Mouse (Mus musculus) heart, adult 11 months (tissue): ENCODE results near the gene Gm10203.
"Not testable (repeated sequence)": the region's sequence is repeated elsewhere in the genome, so short reads cannot be mapped to it uniquely, and the experiment has no call there.

ENCODE experiments used
- DNase-seq: peaks from one replicate; pipeline ENCODE4 v3.0.0; 2022

Gene Gm10203

GRCm38 (mm10) chr6:149129870-149130269, at the start of gene Gm10203:
Gm10203 (plus strand) TSS chr6:149130170.
- DNase-seq = not testable (repeated sequence)

GRCm38 (mm10) chr6:149092406-149092805, 37.6 kb upstream of the Gm10203 start:
- DNase-seq = no peak

GRCm38 (mm10) chr6:149093465-149093864, 36.5 kb upstream of the Gm10203 start:
- DNase-seq = peak; percentile 96

GRCm38 (mm10) chr6:149094555-149094954, 35.4 kb upstream of the Gm10203 start:
- DNase-seq = no peak

DNA sequence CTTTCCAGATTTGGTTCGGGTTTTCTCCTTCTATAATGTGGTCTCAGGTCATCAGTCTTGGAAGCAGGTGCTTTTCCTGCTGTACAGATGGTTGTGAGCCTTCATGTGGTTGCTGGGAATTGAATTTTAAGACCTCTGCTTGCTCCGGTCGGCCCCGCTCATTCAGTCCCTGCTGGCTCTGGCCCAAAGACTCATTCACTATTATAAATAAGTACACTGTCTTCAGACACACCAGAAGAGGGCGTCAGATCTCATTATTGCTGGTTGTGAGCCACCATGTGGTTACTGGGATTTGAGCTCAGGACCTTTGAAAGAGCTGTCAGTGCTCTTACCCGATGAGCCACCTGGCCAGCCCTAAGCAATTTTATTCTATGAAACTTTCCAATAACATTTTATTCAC, 34.6 kb upstream of the Gm10203 start:
- DNase-seq = peak; percentile 84

- no peak for DNase-seq
Observed at GRCm38 (mm10) chr6:149096233-149096632, 33.7 kb upstream of the Gm10203 start.

GRCm38 (mm10) chr6:149097276-149097675, 32.7 kb upstream of the Gm10203 start:
- DNase-seq = peak; percentile 35

DNA sequence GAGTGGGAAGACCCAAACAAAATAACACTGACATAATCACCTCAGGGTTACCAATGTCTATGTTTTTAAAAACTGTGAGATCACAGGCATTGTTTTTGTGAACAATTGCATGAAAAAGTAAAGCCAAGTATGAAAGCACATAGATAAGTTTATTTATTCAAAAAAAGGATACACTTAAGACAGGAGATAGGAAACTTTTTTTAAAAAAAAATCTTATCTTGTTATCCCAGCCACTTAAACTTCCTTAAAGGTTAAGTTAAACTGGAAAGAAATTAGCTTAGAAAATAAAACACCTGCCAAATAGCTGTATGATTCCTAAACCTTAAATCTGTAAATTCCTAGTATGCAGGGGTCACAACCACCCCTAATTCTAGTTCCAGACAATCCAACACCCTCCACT, 31.0 kb upstream of the Gm10203 start:
- DNase-seq = peak; percentile 22

DNA sequence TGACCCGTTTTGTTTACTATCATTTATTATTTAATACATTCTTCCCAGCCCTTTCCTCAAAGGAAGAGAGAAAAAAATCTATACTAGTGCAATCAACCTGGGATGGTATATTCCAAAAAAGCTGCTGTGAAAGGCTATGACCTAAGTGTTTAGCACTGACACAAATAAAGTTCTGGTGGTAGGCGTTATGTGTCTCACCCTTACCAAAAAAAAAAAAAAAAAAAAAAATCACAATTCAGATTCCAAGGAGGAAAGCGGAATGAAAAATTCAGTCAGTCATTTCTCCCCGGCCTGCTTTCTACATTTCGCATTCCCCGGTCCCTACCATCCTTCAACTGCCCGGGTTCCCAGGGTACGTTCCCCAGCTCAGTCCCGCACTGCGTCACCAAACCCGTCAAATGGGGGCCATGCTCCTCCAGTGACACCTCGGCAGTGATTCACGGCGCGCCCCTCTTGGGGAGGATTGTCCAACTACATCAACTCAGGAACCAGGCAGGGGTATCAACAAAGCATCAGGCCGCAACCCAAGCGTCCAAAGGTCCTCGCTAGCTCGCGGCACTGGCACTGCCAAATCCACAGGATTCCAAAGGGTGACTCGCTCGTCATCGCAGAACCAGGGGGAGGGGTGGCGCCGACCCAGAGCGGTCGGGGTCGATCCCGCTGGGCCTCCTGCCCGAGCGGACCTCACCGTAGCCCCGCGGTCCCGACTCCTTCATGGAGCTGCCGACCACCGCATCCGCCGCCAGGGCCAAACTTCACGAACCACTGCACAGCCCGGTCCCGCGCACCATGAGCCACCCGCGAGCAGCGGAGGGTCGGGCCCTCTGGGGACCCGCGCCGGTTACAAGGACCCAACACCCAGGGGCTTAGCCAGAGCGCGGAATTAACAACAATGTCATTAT, 29.5 kb upstream of the Gm10203 start:
- DNase-seq = peak; percentile 97

- DNase-seq = peak; percentile 99
Observed at GRCm38 (mm10) chr6:149101076-149101942, 28.7 kb upstream of the Gm10203 start, which contains the start of gene Dennd5b. Dennd5b (minus strand) TSS chr6:149101680.

GRCm38 (mm10) chr6:149101943-149102243, 28.1 kb upstream of the Gm10203 start:
- DNase-seq = no peak

DNA sequence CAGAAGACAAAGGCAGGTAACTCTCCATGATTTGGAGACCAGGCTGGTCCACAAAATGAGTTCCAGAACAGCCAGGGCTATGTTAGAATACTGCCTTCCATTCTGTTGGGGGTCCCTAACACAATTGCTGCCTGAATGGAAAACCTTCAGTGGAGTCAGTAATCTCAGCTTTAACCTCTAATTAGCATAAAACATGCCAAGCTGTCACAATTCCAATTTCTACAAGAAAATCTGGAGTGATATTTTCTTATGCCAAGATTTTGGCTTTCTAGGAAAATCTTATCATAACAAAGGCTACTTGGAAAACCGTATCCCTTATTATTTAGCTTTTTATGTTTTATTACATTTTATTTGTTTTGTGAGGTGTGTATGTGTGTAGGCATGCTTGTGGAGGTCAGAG, 26.5 kb upstream of the Gm10203 start:
- no peak for DNase-seq

GRCm38 (mm10) chr6:149107615-149108014, 22.4 kb upstream of the Gm10203 start:
- DNase-seq = peak; percentile 37

DNA sequence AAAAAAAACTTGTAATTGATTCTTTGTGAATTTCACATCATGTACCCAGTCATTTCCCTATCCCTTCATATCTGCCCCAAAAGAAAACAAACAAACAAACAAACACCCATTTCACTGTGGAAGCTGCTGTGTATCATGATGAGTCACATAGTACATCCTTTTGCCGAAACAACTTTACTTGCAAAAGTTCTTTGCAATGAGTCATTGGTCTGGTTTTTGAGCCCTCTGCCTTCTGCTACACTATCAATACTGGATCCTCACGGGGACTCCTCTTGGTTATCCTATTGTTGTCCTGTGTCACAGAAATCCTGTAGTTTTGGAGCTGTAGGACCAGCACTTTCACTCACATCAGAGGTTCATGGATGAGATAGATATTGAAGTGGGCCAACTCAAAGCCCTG, 21.1 kb upstream of the Gm10203 start:
- no peak for DNase-seq

- DNase-seq = peak; percentile 25
Observed at GRCm38 (mm10) chr6:149116992-149117391, 13.0 kb upstream of the Gm10203 start.

- peak; percentile 96 for DNase-seq
Observed at GRCm38 (mm10) chr6:149118935-149119334, 11.0 kb upstream of the Gm10203 start.

GRCm38 (mm10) chr6:149119853-149120252, 10.1 kb upstream of the Gm10203 start:
- DNase-seq = peak; percentile 93

GRCm38 (mm10) chr6:149123042-149123441, 6.9 kb upstream of the Gm10203 start:
- peak; percentile 61 for DNase-seq

GRCm38 (mm10) chr6:149126675-149127074, 3.3 kb upstream of the Gm10203 start:
- peak; percentile 90 for DNase-seq

DNA sequence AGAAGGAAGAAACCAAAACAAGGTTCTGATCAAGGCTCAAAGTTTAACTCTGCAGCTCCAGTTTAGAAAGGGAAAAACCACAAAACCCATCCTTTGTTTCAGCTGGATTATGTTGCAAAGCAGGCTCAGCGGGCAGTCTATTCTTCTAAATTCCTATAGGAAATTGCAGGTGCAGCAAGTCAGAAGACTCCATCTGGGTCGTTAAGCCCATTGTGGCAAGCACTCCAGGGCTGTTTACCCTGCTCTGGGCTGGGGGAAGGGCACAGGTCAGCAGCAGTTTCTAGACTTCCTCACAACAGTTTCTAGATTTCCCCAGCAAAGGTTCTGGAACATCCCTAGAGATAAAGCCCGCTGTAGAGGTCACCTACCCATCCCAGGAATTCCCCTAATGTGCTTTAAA, 1.1 kb downstream of the Gm10203 start:
- peak; percentile 29 for DNase-seq

- peak; percentile 76 for DNase-seq
Observed at GRCm38 (mm10) chr6:149132311-149133077, 2.5 kb downstream of the Gm10203 start.

DNA sequence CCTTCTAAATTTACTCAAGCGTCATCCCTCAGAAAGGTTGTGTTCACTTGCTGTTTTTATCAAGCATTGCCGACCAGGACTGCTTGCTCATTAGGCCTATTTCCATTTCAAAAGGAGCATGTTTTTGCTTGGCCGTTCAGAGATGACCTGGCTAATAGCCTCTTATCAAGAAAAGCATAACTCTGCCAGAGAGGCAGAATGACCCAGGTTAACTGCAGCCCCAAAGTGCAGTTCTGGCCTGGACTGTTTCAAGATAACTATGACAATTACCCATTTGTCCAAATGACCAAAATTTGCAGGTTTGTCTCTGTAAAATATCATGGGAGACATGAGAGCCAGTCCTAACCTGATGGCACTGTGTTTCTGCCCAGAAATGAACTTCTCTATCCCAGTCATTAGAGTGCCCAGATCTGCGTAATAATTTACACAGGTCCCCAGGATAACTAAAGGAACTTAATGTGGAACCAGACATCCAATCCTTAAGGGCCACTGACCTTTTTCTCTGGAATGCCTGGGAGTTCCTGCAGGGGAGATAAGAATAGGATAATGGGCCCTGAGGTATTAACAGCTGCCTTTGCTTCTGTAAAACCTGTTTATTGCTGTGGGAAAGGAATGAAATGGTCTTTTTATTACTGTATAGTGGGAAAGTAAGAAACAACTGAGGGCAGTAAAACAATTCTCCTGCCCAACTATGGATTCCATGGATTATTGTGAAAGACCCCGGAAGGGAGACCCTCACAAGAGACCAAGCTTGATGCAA, 4.6 kb downstream of the Gm10203 start:
- DNase-seq = peak; percentile 89
